Mouse (Mus musculus) embryonic facial prominence, embryonic 12.5 days (tissue): ENCODE measurements around the gene Col26a1. TPM values are rescaled to one million over a fixed set of nuclear protein-coding genes. Genes with fewer than 3 reads are reported as not detected.

ENCODE experiments used
- ATAC-seq: fragments of 200-750 bp; cut with Nextera tagmentation; 2 replicates; pipeline ENCODE4 v1.8.0; 2017; ENCODE audit not compliant: insufficient number of reproducible peaks, insufficient read depth, low FRiP score, low TSS enrichment
- H3K27ac ChIP-seq: fragments of 300-500 bp; sonication (generic); 2 replicates; pipeline ENCODE4 v1.5.1; 2016; ENCODE audit warnings: mild to moderate bottlenecking
- H3K27me3 ChIP-seq: fragments of 300-500 bp; sonication (generic); 2 replicates; pipeline ENCODE4 v1.6.1; 2016; ENCODE audit warnings: mild to moderate bottlenecking, moderate library complexity
- H3K36me3 ChIP-seq: fragments of 300-500 bp; sonication (generic); 2 replicates; pipeline ENCODE4 v1.6.1; 2016; ENCODE audit warnings: mild to moderate bottlenecking
- H3K4me1 ChIP-seq: fragments of 300-500 bp; sonication (generic); 2 replicates; pipeline ENCODE4 v1.6.1; 2016
- H3K4me2 ChIP-seq: fragments of 300-500 bp; sonication (generic); replicated peaks from 2 replicates; pipeline ENCODE4 v1.6.1; 2016; ENCODE audit warnings: mild to moderate bottlenecking, moderate library complexity
- H3K4me3 ChIP-seq: fragments of 300-500 bp; sonication (generic); 2 replicates; pipeline ENCODE4 v1.5.1; 2016; ENCODE audit warnings: mild to moderate bottlenecking
- H3K9ac ChIP-seq: fragments of 300-500 bp; sonication (generic); 2 replicates; pipeline ENCODE4 v1.6.1; 2016; ENCODE audit warnings: mild to moderate bottlenecking, moderate library complexity
- H3K9me3 ChIP-seq: fragments of 300-500 bp; sonication (generic); 2 replicates; pipeline ENCODE4 v1.6.1; 2016; ENCODE audit warnings: mild to moderate bottlenecking, moderate library complexity
- WGBS: fragments of 180-500 bp; shearing (Covaris S2); methylation state at CpG from one replicate; pipeline ENCODE4 v1.1.7; 2016; 5-methylcytosine and 5-hydroxymethylcytosine counted together
- polyA plus RNA-seq: library from polyadenylated mRNA; unstranded; fragments of >200 nt; fragmentation: Nextera tagmentation; extraction: Ambion mirVana; gene quantifications from 2 replicates; pipeline ENCODE4 v1.2.1, GENCODE M21; 2016

Gene Col26a1
- polyA plus RNA-seq, 1 experiment from 2014 or later: 242 TPM

- peaks cover 34% of the 10 kb centered on the region for H3K36me3 ChIP-seq
- no peak overlapping the region for H3K9ac ChIP-seq
- no peaks in the 10 kb centered on the region for H3K9me3 ChIP-seq
- no peak overlapping the region for H3K4me3 ChIP-seq
- 71% methylated on average over 8 of the region's 8 CpGs for WGBS
- H3K27ac ChIP-seq: peak overlapping the region; percentile 57; the same call in 1 of the 2 replicates
- peaks cover 36% of the 10 kb centered on the region for H3K4me1 ChIP-seq
- no peak for ATAC-seq
- H3K4me2 ChIP-seq: no peak overlapping the region
- no peaks in the 10 kb centered on the region for H3K27me3 ChIP-seq
Observed at GRCm38 (mm10) chr5:136872417-136872816, 10.6 kb downstream of the Col26a1 start.

GRCm38 (mm10) chr5:136869451-136870114, 13.4 kb downstream of the Col26a1 start:
- Histone ChIP-seq H3K4me3 (no peak overlapping the region), H3K4me1 (peaks cover 43% of the 10 kb centered on the region), H3K9me3 (no peaks in the 10 kb centered on the region), H3K4me2 (peak overlapping the region; percentile 14), H3K9ac (no peak overlapping the region), H3K27ac (peak overlapping the region; percentile 86), H3K27me3 (no peaks in the 10 kb centered on the region), H3K36me3 (peaks cover 18% of the 10 kb centered on the region; the same call in 1 of the 2 replicates)
- 28% methylated on average over 10 of the region's 10 CpGs for whole genome bisulfite sequencing
- ATAC-seq: peak; percentile 83

GRCm38 (mm10) chr5:136867706-136868105, 15.3 kb downstream of the Col26a1 start:
- Histone ChIP-seq H3K27ac (peak overlapping the region; percentile 86), H3K4me3 (no peak overlapping the region), H3K4me2 (no peak overlapping the region), H3K9ac (no peak overlapping the region), H3K36me3 (peaks cover 18% of the 10 kb centered on the region; the same call in 1 of the 2 replicates), H3K27me3 (no peaks in the 10 kb centered on the region), H3K9me3 (no peaks in the 10 kb centered on the region), H3K4me1 (peaks cover 59% of the 10 kb centered on the region)
- 37% methylated on average over 5 of the region's 5 CpGs for WGBS
- ATAC-seq: no peak

GRCm38 (mm10) chr5:136863961-136864674, 18.9 kb downstream of the Col26a1 start:
- peak overlapping the region; percentile 98 for H3K27ac ChIP-seq
- peaks cover 18% of the 10 kb centered on the region for H3K36me3 ChIP-seq
- peaks cover 7% of the 10 kb centered on the region; the same call in 1 of the 2 replicates for H3K9me3 ChIP-seq
- 7% methylated on average over 14 of the region's 14 CpGs for WGBS
- no peaks in the 10 kb centered on the region for H3K27me3 ChIP-seq
- peak overlapping the region; percentile 13; the same call in 1 of the 2 replicates for H3K4me3 ChIP-seq
- H3K4me1 ChIP-seq: peaks cover 61% of the 10 kb centered on the region
- peak overlapping the region; percentile 31; the same call in 1 of the 2 replicates for H3K9ac ChIP-seq
- peak overlapping the region; percentile 36 for H3K4me2 ChIP-seq
- ATAC-seq: peak; percentile 61

- Histone ChIP-seq H3K36me3 (peaks cover 19% of the 10 kb centered on the region), H3K4me1 (peaks cover 53% of the 10 kb centered on the region), H3K4me3 (no peak overlapping the region), H3K9me3 (peaks cover 7% of the 10 kb centered on the region; the same call in 1 of the 2 replicates), H3K27ac (peak overlapping the region; percentile 98), H3K27me3 (no peaks in the 10 kb centered on the region), H3K9ac (peak overlapping the region; percentile 29; the same call in 1 of the 2 replicates), H3K4me2 (peak overlapping the region; percentile 36)
- no peak for ATAC-seq
- 19% methylated on average over 9 of the region's 9 CpGs for WGBS
Observed at GRCm38 (mm10) chr5:136863276-136863675, 19.7 kb downstream of the Col26a1 start.

- 34% methylated on average over 4 of the region's 4 CpGs for WGBS
- peak overlapping the region; percentile 29; the same call in 1 of the 2 replicates for H3K9ac ChIP-seq
- peaks cover 7% of the 10 kb centered on the region; the same call in 1 of the 2 replicates for H3K9me3 ChIP-seq
- ATAC-seq: no peak
- no peak overlapping the region for H3K4me3 ChIP-seq
- no peak overlapping the region for H3K4me2 ChIP-seq
- peak overlapping the region; percentile 98 for H3K27ac ChIP-seq
- H3K27me3 ChIP-seq: no peaks in the 10 kb centered on the region
- H3K4me1 ChIP-seq: peaks cover 48% of the 10 kb centered on the region
- H3K36me3 ChIP-seq: peaks cover 20% of the 10 kb centered on the region
Observed at GRCm38 (mm10) chr5:136862806-136863205, 20.2 kb downstream of the Col26a1 start.

- H3K4me1 ChIP-seq: peaks cover 44% of the 10 kb centered on the region
- H3K36me3 ChIP-seq: peaks cover 22% of the 10 kb centered on the region
- H3K4me2 ChIP-seq: peak overlapping the region; percentile 40
- ATAC-seq: peak; percentile 78
- 0 out of 2 replicates have a peak overlapping the region, but pooled peaks have one; percentile 13 for H3K4me3 ChIP-seq
- peak overlapping the region; percentile 98 for H3K27ac ChIP-seq
- H3K9me3 ChIP-seq: peaks cover 7% of the 10 kb centered on the region; the same call in 1 of the 2 replicates
- WGBS: 4% methylated on average over 20 of the region's 20 CpGs
- 0 out of 2 replicates have a peak overlapping the region, but pooled peaks have one; percentile 15 for H3K9ac ChIP-seq
- no peaks in the 10 kb centered on the region for H3K27me3 ChIP-seq
Observed at GRCm38 (mm10) chr5:136861191-136861940, 21.6 kb downstream of the Col26a1 start.

GRCm38 (mm10) chr5:136850716-136851115, 32.3 kb downstream of the Col26a1 start:
- Histone ChIP-seq H3K4me1 (no peaks in the 10 kb centered on the region), H3K36me3 (peaks cover 54% of the 10 kb centered on the region), H3K27ac (0 out of 2 replicates have a peak overlapping the region, but pooled peaks have one; percentile 0), H3K9ac (no peak overlapping the region), H3K27me3 (no peaks in the 10 kb centered on the region), H3K4me3 (no peak overlapping the region), H3K9me3 (no peaks in the 10 kb centered on the region), H3K4me2 (no peak overlapping the region)
- 48% methylated on average over 6 of the region's 6 CpGs for WGBS
- ATAC-seq: no peak

- H3K27ac ChIP-seq: peak overlapping the region; percentile 32
- 81% methylated on average over 19 of the region's 19 CpGs for WGBS
- H3K27me3 ChIP-seq: no peaks in the 10 kb centered on the region
- H3K36me3 ChIP-seq: peaks cover 50% of the 10 kb centered on the region
- H3K4me2 ChIP-seq: no peak overlapping the region
- H3K9me3 ChIP-seq: no peaks in the 10 kb centered on the region
- peaks cover 21% of the 10 kb centered on the region for H3K4me1 ChIP-seq
- ATAC-seq: 0 out of 2 replicates have a peak, but pooled peaks have one; percentile 23
- no peak overlapping the region for H3K4me3 ChIP-seq
- H3K9ac ChIP-seq: no peak overlapping the region
Observed at GRCm38 (mm10) chr5:136846385-136847264, 36.4 kb downstream of the Col26a1 start.

- H3K4me3 ChIP-seq: no peak overlapping the region
- ATAC-seq: no peak
- H3K9ac ChIP-seq: no peak overlapping the region
- WGBS: 29% methylated on average over 5 of the region's 5 CpGs
- no peaks in the 10 kb centered on the region for H3K9me3 ChIP-seq
- H3K4me2 ChIP-seq: no peak overlapping the region
- H3K4me1 ChIP-seq: peaks cover 26% of the 10 kb centered on the region
- H3K36me3 ChIP-seq: peaks cover 56% of the 10 kb centered on the region
- peak overlapping the region; percentile 37 for H3K27ac ChIP-seq
- no peaks in the 10 kb centered on the region for H3K27me3 ChIP-seq
Observed at GRCm38 (mm10) chr5:136843930-136844329, 39.1 kb downstream of the Col26a1 start.
